Mouse (Mus musculus): ENCODE measurements around the gene Epb41l3.
"Not testable (repeated sequence)": the region's sequence is repeated elsewhere in the genome, so short reads cannot be mapped to it uniquely, and the experiment has no call there.

Epb41l3 gene

DNA sequence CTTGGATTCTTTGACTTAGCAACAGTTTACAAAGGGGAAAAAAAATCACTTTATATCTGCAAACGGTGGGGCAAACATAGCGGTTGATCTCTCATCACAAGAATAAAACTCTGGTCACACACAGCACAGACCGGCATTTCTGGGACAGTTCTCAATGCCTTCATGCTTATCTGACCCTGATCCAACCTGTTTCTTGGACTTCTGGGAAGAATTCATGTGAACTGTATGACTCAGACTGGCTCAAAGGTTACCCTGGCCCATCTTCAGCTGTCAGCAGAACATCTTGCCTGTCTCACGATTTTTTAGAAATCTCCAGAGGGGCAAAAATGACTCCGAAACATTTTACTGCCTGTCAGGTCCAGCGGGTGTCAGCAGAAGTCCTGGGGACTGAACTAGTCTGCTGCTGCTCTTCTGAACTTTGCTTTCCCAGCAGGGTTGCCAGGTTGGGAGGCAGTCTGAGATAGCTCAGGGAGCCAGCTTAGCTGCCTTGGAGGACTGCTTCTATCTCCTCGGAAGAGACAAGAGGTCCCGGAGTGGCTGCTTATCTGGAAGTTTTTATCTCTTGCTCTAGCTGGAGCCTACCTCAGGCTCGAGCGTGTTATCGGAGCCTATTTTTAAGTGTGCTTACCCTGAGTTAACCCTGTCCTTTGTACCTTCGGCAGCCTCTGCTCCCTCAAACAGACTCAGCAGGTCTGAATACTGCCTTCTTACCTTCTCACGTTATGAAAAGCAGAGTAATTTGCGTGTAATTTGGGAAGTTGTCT lies 29.7 kb downstream of the Epb41l3 start:
- ATAC-seq (ENCODE audit: insufficient number of reproducible peaks, low FRiP score, low TSS enrichment), result no peak

DNA sequence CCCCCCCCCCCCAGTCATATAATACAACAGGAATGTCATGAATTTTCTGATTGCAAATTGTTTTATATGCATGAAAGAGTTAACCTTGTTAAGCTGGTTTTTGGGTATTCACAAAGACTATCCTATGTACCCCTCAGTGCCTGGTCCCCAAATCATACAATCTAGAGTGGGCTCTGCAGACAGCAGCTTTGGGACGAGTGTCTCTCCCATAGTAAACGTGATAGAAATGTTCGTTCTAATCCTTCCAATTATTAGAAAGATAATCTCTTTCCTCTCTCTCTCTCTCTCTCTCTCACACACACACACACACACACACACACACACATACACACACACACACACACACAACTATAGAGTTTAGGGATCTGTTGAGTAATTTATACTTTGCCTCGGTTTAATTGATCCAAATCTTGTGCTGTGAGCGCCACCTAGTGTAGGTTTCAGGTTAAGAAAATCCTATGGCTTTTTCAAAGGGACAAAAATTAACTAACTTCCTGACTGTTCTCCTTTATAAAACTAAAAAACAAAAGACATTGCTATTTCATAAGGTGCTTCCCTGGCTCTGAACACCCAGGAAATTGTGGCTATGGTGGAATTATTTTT lies 30.4 kb downstream of the Epb41l3 start:
- no peak for ATAC-seq (ENCODE audit: insufficient number of reproducible peaks, low FRiP score, low TSS enrichment)

DNA sequence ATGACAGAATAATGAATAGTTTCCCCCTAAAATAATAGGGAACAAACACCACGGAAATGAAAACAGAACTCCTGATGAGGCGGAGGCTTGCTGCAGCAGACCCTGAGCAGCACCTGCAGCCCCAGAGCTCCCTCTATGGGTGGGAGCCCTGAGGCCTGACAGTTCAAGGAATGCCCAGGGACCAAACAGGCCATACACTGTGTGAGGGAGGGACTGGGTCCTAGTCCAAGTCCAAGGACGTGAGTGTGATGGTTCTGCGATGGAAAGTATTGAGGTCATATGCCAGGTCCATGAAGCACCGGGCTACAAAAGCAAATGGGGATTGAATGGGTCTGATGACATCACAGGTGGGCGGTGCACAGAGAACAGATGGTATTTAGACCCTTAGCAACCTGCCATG lies 33.7 kb downstream of the Epb41l3 start:
- ATAC-seq (ENCODE audit: insufficient number of reproducible peaks, low FRiP score, low TSS enrichment), result no peak

DNA sequence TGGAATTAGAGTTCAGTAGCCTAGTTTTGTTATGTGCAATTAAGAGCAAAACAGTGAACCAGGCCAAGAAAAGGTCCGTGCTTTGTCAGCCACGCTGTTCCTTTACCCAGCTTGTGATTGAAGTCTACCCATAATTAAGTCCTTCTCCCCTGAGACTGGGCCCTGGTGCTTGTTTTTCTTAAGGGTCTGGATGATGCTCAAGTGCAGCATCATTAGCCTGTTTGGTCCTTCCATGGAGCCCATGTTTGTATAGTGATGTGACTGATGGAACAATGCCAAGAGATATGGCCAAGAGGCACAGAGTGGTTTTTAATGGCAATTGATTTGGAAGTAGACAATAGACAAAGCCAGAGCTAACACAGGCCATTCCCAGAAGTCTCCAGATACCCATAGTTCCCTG lies 36.7 kb downstream of the Epb41l3 start:
- no peak for ATAC-seq (ENCODE audit: insufficient number of reproducible peaks, low FRiP score, low TSS enrichment)

DNA sequence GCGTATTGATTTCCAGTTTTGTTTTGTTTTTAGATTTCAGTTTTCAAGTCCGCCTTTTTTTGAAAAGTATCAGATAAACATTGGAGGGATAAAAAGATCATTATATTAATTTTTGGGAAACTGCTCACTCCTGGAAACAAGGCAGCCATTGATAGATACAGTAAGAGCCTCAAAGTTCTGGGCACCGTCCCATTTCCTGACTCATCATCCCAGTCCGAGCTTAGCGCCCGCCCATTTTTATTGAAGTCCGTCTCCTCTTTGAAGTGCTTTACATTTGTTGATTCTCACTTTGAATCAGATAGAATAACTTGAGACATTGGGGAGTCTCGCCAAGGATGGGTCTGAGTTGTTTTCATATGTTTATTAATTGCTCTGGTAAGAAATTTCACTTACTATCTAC lies 43.7 kb downstream of the Epb41l3 start:
- no peak for ATAC-seq (ENCODE audit: insufficient number of reproducible peaks, low FRiP score, low TSS enrichment)

DNA sequence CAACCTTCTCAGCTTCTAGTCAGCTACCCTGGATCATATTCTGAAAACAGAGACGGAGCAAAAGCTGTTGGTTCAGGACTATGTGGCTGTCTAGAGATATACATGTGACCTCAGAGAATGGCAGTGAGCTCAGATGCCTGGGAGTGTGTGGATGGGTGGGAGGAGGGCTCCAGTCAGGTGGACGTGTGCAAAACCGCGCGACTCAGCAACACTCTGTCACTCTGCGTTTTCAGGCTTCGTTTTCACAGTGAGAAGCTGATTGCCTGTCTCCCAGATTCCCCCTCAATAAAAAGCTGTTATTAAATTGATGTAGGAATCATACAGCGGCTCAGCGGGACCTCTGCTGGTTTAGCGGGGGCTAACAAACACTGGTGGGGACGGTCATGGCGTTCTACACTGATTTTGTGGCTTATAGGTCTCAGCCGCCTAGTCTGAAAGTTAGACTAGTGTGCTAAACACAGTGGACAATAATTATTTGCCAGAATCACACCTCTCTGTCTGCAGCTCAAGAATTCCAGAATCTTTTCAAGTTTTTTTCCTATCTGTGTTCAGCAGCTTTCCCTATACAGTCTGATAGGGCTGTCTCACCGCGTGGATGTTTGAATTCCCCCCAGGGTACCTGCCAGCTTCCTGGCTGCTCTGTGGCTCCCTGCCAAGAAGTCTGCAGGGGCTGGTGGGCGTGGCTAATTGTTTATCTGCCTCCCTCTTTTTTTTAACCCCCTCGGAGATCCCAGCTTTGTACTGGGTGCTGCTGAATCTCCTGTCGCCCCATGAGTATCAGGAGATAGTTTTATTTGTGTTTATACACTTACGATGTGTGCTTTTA lies 45.3 kb downstream of the Epb41l3 start:
- peak; percentile 63 for ATAC-seq (ENCODE audit: insufficient number of reproducible peaks, low FRiP score, low TSS enrichment)

DNA sequence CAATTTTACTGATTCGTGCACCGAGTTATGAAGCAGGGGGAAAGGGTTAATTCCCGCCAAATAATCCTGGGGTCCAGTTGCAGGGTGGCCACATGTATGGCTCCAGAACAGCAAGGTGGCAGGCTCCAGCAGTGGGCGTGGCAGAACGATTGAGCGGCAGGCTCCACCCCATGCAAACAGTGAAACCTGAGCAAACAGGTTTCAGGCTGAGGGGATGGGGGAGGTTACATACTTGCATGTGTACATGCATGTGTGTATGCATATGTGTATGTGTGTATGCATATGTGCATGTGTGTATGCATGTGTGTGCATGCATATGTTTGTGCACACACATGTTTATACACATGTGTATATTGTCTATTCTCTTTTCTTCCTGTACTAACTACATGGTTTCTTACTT lies 46.9 kb downstream of the Epb41l3 start:
- ATAC-seq (ENCODE audit: insufficient number of reproducible peaks, low FRiP score, low TSS enrichment), result not testable (repeated sequence)

DNA sequence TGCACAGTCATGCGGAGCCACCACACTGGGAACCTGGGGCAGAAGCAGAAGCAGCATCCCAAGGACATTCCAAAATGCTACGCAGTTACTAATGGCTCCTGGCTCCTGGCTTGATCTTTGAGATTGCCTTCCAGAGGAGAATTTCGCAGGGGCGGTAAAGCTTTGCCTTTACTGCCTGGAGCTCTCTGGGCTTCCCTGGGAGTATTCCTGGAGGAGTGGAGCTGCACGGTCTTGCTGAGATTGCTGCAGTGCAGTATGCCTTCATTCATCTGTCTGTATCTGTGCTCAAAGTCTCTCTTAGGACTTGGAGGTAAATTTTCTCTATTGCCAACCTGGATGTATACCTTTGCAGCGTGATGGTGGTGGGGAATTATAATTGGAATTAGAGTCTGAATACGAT lies 52.0 kb downstream of the Epb41l3 start:
- peak; percentile 58 for ATAC-seq (ENCODE audit: insufficient number of reproducible peaks, low FRiP score, low TSS enrichment)

DNA sequence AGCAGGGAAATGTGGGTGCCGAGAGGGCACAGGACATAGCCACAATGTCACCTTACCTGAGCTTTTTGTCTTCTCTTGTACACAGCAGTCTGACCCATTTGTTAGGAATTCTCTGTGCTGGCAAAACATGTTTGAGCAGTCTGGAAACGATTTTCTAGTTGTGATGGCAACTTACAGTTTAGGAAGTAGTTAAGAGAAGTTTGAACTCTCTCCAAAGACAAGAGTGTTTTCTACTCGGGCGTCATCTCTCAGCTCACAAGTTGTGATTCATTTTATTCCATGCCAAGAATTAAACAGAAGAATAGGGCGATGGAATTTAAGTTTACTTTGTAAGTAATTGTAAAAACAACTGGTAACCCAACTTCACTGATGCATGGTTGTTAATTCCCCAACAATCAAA lies 52.5 kb downstream of the Epb41l3 start:
- no peak for ATAC-seq (ENCODE audit: insufficient number of reproducible peaks, low FRiP score, low TSS enrichment)

DNA sequence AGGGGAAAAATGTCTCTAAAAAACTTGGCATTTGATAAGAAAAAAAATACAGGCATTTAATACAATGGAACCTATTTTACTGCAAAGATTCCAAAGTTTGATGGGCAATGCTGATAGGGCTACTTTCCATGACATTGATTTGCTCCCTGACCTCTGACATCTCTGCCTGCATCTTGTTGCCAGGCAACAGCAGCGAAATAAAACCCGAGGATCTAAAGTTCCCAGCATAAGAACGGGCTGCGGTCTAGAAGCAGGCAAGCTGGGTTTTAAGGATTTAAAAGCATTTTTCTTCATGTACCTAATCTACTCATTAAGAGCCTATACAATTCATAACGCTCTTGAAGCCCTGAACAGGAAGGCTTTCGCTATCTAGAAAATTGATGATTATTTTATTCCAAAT lies 54.0 kb downstream of the Epb41l3 start:
- ATAC-seq (ENCODE audit: insufficient number of reproducible peaks, low FRiP score, low TSS enrichment), result no peak

DNA sequence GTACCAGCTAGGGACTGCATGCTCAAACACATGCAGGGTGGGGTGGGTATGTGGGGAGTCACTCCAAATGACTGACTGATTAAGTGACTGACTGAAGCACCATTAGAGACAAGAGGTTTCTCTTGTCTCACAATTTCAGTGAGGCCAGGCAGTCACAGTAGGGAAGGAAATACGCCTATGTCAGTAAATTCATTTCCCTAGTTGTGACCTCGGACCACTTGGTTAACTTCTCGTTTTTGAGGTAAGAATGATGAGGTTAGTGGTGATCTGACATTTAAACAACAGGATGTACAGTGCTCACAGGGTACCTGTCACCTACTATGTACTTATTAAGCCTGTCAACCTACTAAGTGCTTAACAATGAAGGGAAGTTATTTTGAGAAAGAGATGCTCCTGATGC lies 67.5 kb downstream of the Epb41l3 start:
- no peak for ATAC-seq (ENCODE audit: insufficient number of reproducible peaks, low FRiP score, low TSS enrichment)

DNA sequence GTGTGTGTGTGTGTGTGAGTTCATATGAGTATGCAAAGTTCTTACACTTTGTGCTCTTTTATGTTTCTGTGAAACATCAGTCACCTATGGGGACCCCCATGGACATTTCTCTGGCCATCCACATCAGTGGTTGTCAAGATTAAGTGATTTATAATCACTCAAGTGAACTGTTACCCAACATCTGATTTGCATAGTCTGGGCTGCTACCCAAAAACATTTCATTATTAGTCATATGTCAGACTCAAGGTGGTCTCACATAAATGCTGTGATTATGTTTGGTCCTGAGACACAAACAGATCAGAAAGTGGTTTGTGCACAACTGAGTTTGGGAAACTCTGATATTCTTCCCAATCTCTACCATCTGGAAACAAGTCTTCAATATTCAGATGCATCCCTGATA lies 75.3 kb downstream of the Epb41l3 start:
- no peak for ATAC-seq (ENCODE audit: insufficient number of reproducible peaks, low FRiP score, low TSS enrichment)

DNA sequence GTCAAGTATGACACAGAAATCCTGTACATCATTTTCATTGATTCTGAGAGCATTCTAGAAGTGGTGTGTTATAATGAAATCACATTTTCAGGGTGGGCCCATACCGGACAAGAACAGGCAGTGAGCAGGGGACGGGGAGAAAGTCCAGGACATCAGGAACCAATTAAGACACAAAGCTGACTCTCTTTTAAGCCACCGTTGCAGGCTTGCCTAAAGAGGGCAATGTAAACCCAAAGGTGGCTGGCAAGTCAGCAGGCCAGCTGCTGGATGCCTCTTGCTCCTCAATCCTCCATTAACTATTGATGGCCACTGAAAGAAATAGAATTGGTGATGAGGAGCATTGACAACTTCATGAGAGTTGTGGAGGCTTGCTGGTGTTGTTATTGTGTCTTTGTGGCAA lies 75.8 kb downstream of the Epb41l3 start:
- ATAC-seq (ENCODE audit: insufficient number of reproducible peaks, low FRiP score, low TSS enrichment), result no peak

DNA sequence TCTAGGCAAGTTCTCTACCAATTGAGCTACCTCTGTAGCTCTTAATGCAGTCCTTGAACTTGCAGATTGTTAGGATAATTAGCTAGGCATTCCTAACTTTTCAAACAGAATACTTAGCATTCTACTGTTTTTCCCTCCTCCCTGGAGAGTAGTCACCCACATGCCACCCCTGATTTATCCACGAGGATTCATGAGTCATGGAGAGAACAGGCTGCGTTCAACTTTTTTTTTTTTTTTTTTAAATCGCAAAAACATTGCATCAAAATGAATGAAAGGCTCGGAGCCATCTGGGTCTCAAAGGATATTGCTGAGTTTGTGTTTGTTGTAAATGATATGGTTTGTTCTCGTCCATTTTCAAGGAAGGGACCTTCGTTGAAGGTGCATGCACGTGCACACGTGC lies 79.6 kb downstream of the Epb41l3 start:
- no peak for ATAC-seq (ENCODE audit: insufficient number of reproducible peaks, low FRiP score, low TSS enrichment)

DNA sequence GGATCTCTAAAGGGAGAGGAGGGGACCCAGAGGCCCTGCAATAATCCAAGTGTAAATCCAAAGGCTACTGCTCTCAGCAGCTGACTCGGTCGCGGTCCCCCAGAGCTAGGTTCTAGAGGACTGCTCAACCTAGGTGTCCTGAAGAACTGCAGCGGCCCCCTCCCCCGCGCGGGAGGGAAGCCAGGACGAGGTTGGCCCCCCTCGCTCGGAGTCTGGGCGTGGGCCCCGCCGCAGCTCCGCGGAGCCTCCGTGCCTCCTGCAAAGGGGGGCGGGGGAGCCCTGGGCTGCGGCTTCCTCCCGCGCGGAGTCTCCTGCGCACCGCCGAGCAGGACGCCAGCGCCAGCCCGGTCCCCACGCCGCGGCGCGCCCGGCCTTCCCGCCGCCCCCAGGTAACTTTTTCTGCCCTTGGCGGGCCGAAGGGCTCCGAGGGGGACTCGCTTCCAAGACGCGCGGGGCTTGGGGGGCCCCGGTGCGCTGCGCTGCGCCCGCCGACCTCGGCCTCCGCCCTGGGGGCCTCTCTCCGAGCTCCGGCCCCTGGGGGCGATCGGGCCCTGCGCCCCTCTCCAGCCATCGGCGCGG lies 81.1 kb downstream of the Epb41l3 start:
- peak; percentile 59 for ATAC-seq (ENCODE audit: insufficient number of reproducible peaks, low FRiP score, low TSS enrichment)

DNA sequence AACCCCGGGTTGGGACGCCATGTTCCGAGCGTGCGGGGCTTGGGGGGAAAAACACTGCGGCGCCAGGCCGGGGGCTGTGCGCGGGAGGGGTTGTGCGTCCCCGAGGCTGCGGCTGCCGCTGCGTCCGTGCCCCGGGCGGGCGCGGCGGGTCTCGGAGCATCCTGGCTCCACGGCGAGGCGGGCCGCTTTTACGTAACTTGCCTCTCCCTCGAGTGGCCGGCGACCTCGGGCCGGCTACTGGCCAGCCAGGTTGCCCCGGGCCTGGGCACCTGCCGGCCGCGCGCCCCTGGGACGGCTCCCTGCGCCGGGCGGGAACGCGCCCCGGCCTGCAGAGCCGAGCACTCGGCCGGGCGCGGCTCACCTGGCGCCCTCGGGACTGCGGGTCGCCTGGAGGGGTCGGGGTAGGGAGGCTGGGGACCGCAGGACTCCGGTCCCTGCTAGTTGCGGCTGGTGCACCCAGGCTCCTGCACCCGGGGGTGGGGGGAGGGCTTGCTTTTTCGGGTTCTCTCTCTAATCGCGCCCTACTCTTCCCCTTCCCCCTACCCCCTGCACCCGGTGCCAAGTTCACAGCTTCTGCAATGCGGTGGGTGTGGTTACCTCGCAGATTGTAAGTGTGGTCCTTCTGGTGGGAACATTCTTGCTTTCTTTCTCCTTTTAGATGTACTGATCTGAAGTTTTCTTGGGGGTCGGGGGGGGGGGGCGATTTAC lies 81.8 kb downstream of the Epb41l3 start:
- ATAC-seq (ENCODE audit: insufficient number of reproducible peaks, low FRiP score, low TSS enrichment), result peak; percentile 57

DNA sequence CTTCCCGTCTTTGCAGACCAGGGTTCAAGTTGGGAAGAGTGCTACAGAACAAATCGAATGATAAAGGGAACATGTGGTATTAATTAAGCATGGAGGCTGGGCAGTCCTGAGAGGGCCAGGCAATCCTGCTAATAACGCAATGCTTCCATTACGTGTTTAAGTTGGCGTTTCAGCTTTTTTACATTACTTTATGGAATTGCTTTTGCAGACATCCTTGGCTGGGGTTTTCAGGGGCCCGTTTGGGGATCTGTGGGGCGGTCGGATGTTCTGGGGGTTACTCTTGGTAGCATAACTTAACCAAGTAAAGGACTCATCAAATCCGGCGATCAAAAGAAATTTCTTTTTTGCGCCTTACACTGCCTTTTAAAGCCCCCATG lies 82.3 kb downstream of the Epb41l3 start:
- no peak for ATAC-seq (ENCODE audit: insufficient number of reproducible peaks, low FRiP score, low TSS enrichment)

DNA sequence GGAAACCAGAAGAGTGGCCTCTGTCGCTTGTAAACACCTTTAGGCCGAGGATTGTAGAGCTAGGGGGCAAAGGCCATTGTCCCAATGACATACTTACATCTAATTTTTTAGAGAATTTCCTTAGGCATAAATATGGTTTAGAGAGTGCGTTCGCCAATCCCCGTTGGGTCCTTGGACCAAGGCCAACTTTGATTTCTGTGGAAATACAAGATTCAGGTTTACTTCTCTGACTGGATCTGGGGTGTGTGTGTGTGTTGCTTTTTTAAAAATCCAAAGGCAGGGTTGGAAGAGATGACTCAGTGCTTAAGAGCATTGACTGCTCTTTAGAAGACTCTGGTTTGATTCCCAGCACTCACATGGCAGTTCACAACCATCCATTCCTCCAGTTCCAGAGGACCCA lies 83.2 kb downstream of the Epb41l3 start:
- no peak for ATAC-seq (ENCODE audit: insufficient number of reproducible peaks, low FRiP score, low TSS enrichment)

DNA sequence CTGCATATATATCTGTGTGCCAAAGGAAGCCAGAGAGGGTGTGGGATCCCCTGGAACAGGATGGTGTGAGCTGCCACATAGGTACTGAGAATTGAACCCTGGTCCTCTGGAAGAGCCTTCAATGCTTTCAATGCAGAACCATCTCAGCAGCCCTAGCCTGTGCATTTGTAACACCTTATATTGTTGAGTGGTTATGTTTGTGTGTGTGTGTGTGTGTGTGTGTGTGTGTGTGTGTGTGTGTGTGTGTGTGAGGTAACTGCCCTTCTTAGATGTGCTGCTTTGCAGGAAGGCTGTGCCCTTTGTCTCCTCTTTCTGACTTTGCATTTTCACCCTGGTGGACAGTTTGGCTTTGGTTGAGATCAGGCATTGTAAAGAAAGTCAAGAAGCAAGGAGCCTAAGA lies 87.2 kb downstream of the Epb41l3 start:
- no peak for ATAC-seq (ENCODE audit: insufficient number of reproducible peaks, low FRiP score, low TSS enrichment)

DNA sequence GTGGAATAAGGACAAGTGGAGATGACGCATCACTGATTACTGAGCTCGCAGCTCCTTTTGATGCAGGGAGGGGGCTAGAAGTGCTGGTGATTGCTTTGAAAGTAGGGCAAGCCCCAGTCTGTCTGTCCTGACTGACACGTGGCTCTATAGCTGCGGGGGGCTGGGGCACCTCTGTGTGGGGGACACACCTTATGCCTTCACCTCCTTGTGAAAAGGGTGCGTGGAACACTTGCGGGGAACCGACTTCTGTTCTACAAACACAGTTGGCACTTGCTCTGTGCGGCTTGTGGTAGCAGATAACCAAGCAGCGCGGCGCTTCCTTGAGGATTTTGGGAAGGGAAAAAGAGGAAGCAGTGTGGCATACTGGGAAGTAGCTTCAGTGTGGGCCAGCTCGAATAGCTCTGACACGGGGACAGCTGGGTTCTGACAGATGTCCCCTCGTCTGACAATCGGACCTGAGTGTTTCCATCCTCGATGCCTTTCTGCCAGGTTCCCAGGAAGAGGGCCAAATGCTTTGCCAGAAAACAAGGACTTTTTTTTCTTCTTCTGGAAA lies 101.5 kb downstream of the Epb41l3 start:
- peak; percentile 65 for ATAC-seq (ENCODE audit: insufficient number of reproducible peaks, low FRiP score, low TSS enrichment)

All from cerebellum, adult (tissue).